Mouse (Mus musculus): ENCODE measurements around the gene Cxcl10.
A peak's percentile ranks its signal among the peaks of the same experiment; 100 is the strongest.
"Not testable (repeated sequence)": the region's sequence is repeated elsewhere in the genome, so short reads cannot be mapped to it uniquely, and the experiment has no call there.

Gene Cxcl10

GRCm38 (mm10) chr5:92369151-92369994, 20.7 kb upstream of the Cxcl10 start:
- peak; percentile 42 for DNase-seq (ENCODE audit: low read depth, low spot score)

GRCm38 (mm10) chr5:92368392-92368791, 19.7 kb upstream of the Cxcl10 start:
- no peak for DNase-seq (ENCODE audit: low read depth, low spot score)

- DNase-seq (ENCODE audit: low read depth, low spot score) = no peak
Measured at GRCm38 (mm10) chr5:92366565-92366964, 17.9 kb upstream of the Cxcl10 start.

- no peak for DNase-seq (ENCODE audit: low read depth, low spot score)
Measured at GRCm38 (mm10) chr5:92365146-92365705, 16.5 kb upstream of the Cxcl10 start.

- no peak for DNase-seq (ENCODE audit: low read depth, low spot score)
Measured at GRCm38 (mm10) chr5:92364011-92364410, 15.3 kb upstream of the Cxcl10 start.

GRCm38 (mm10) chr5:92363179-92363578, 14.5 kb upstream of the Cxcl10 start:
- DNase-seq (ENCODE audit: low read depth, low spot score) = no peak

- no peak for DNase-seq (ENCODE audit: low read depth, low spot score)
Measured at GRCm38 (mm10) chr5:92358767-92359455, 10.2 kb upstream of the Cxcl10 start.

- DNase-seq (ENCODE audit: low read depth, low spot score) = no peak
Measured at GRCm38 (mm10) chr5:92358033-92358432, 9.3 kb upstream of the Cxcl10 start.

- no peak for DNase-seq (ENCODE audit: low read depth, low spot score)
Measured at GRCm38 (mm10) chr5:92353517-92353916, 4.8 kb upstream of the Cxcl10 start.

- not testable (repeated sequence) for DNase-seq (ENCODE audit: low read depth, low spot score)
Measured at GRCm38 (mm10) chr5:92352716-92353115, 4.0 kb upstream of the Cxcl10 start.

- DNase-seq (ENCODE audit: low read depth, low spot score) = no peak
Measured at GRCm38 (mm10) chr5:92349731-92350130, 1.0 kb upstream of the Cxcl10 start.

- no peak for DNase-seq (ENCODE audit: low read depth, low spot score)
Measured at GRCm38 (mm10) chr5:92345006-92345405, 3.7 kb downstream of the Cxcl10 start.

GRCm38 (mm10) chr5:92340606-92341005, 8.1 kb downstream of the Cxcl10 start:
- DNase-seq (ENCODE audit: low read depth, low spot score) = no peak

- no peak for DNase-seq (ENCODE audit: low read depth, low spot score)
Measured at GRCm38 (mm10) chr5:92336743-92337142, 11.9 kb downstream of the Cxcl10 start.

GRCm38 (mm10) chr5:92332359-92332840, 16.3 kb downstream of the Cxcl10 start:
- DNase-seq (ENCODE audit: low read depth, low spot score) = no peak

- no peak for DNase-seq (ENCODE audit: low read depth, low spot score)
Measured at GRCm38 (mm10) chr5:92331635-92332338, 16.9 kb downstream of the Cxcl10 start, which contains the start of gene Art3. TSS of gene Art3 (plus strand) at chr5:92331827.

GRCm38 (mm10) chr5:92331122-92331521, 17.6 kb downstream of the Cxcl10 start:
- DNase-seq (ENCODE audit: low read depth, low spot score) = no peak

- DNase-seq (ENCODE audit: low read depth, low spot score) = no peak
Measured at GRCm38 (mm10) chr5:92327929-92328328, 20.8 kb downstream of the Cxcl10 start, which contains the start of gene Cxcl9. TSS of gene Cxcl9 (minus strand) at chr5:92328079.

- no peak for DNase-seq (ENCODE audit: low read depth, low spot score)
Measured at GRCm38 (mm10) chr5:92327367-92327766, 21.3 kb downstream of the Cxcl10 start.

- no peak for DNase-seq (ENCODE audit: low read depth, low spot score)
Measured at GRCm38 (mm10) chr5:92323264-92323663, 25.4 kb downstream of the Cxcl10 start.

- no peak for DNase-seq (ENCODE audit: low read depth, low spot score)
Measured at GRCm38 (mm10) chr5:92322612-92323011, 26.1 kb downstream of the Cxcl10 start.

Measured in mesoderm, embryonic 11.5 days (tissue).